Mouse (Mus musculus): ENCODE measurements around the gene Trak1. TPM values are rescaled to one million over a fixed set of nuclear protein-coding genes. Genes with fewer than 3 reads are reported as not detected.
A peak's percentile ranks its signal among the peaks of the same experiment; 100 is the strongest.

Gene Trak1
- polyA plus RNA-seq, 1 experiment: 31.0 TPM

GRCm38 (mm10) chr9:121330065-121330464 lies 32.8 kb downstream of the Trak1 start:
- Histone ChIP-seq H3K36me3 (ENCODE audit: control insufficient read depth, insufficient read depth, low read length) (peaks cover 4% of the 10 kb centered on the region; the same call in 1 of the 2 replicates), H3K4me3 (ENCODE audit: extremely low read depth, insufficient read depth, insufficient read length) (no peak overlapping the region), H3K27me3 (ENCODE audit: control insufficient read depth, insufficient read depth, low read length) (no peaks in the 10 kb centered on the region), H3K4me1 (ENCODE audit: control insufficient read depth, insufficient read depth, insufficient read length) (peaks cover 13% of the 10 kb centered on the region; the same call in 1 of the 2 replicates), H3K27ac (ENCODE audit: insufficient read depth, low read length) (no peak overlapping the region)
- WGBS: 80% methylated on average over 5 of the region's 5 CpGs
- TF ChIP-seq CTCF (IDR thresholded peaks at IDR 0.05; ENCODE audit: extremely low read depth, insufficient read depth, insufficient read length, insufficient replicate concordance) (no peak), POLR2A (IDR thresholded peaks at IDR 0.05; ENCODE audit: low read depth, low read length) (no peak)
- DNase-seq (ENCODE audit: low read depth in 1 of 2, low spot score in 2 of 2): no peak

- Histone ChIP-seq H3K4me3 (ENCODE audit: extremely low read depth, insufficient read depth, insufficient read length) (no peak overlapping the region), H3K27me3 (ENCODE audit: control insufficient read depth, insufficient read depth, low read length) (no peaks in the 10 kb centered on the region), H3K27ac (ENCODE audit: insufficient read depth, low read length) (no peak overlapping the region), H3K4me1 (ENCODE audit: control insufficient read depth, insufficient read depth, insufficient read length) (peaks cover 13% of the 10 kb centered on the region; the same call in 1 of the 2 replicates), H3K36me3 (ENCODE audit: control insufficient read depth, insufficient read depth, low read length) (peaks cover 4% of the 10 kb centered on the region; the same call in 1 of the 2 replicates)
- no peak for TF ChIP-seq CTCF (IDR thresholded peaks at IDR 0.05; ENCODE audit: extremely low read depth, insufficient read depth, insufficient read length, insufficient replicate concordance)
- 15% methylated on average over 5 of the region's 5 CpGs for WGBS
- no peak for DNase-seq (ENCODE audit: low read depth in 1 of 2, low spot score in 2 of 2)
Measured at GRCm38 (mm10) chr9:121331438-121331837, 34.1 kb downstream of the Trak1 start.

GRCm38 (mm10) chr9:121331878-121332630 lies 34.8 kb downstream of the Trak1 start:
- DNase-seq (ENCODE audit: low read depth in 1 of 2, low spot score in 2 of 2): peak in 1 of 2 experiments; percentile 26
- peaks cover 13% of the 10 kb centered on the region; the same call in 1 of the 2 replicates for H3K4me1 ChIP-seq (ENCODE audit: control insufficient read depth, insufficient read depth, insufficient read length)
- H3K36me3 ChIP-seq (ENCODE audit: control insufficient read depth, insufficient read depth, low read length): peaks cover 4% of the 10 kb centered on the region; the same call in 1 of the 2 replicates
- no peak overlapping the region for H3K27ac ChIP-seq (ENCODE audit: insufficient read depth, low read length)
- H3K4me3 ChIP-seq (ENCODE audit: extremely low read depth, insufficient read depth, insufficient read length): no peak overlapping the region
- H3K27me3 ChIP-seq (ENCODE audit: control insufficient read depth, insufficient read depth, low read length): no peaks in the 10 kb centered on the region
- 13% methylated on average over 8 of the region's 8 CpGs for WGBS
- TF ChIP-seq POLR2A (IDR thresholded peaks at IDR 0.05; ENCODE audit: low read depth, low read length) (no peak), CTCF (IDR thresholded peaks at IDR 0.05; ENCODE audit: extremely low read depth, insufficient read depth, insufficient read length, insufficient replicate concordance) (no peak)

DNA sequence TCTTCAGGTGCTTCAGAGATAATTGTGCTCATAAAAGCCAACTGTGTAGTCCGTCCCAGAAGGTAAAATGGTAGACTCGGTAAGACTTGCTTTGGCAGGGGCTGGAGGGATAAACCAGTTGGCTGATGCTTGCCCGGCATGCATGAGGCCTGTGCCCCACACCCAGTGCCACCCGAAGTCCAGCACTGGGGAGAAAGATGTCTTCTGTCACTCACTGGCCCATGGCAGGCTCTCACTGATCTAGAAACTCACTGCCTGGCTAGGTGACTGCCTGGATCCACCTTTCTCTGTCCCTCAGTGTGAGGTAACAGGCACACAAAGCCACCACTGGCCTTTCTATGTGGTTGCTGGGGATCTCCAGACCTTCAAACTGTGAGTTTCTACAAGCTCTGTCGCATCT lies 36.3 kb downstream of the Trak1 start:
- no peak for DNase-seq (ENCODE audit: low read depth in 1 of 2, low spot score in 2 of 2)
- Histone ChIP-seq H3K4me3 (ENCODE audit: extremely low read depth, insufficient read depth, insufficient read length) (no peak overlapping the region), H3K4me1 (ENCODE audit: control insufficient read depth, insufficient read depth, insufficient read length) (peaks cover 13% of the 10 kb centered on the region; the same call in 1 of the 2 replicates), H3K36me3 (ENCODE audit: control insufficient read depth, insufficient read depth, low read length) (peaks cover under 1% of the 10 kb centered on the region; the same call in 1 of the 2 replicates), H3K27me3 (ENCODE audit: control insufficient read depth, insufficient read depth, low read length) (no peaks in the 10 kb centered on the region), H3K27ac (ENCODE audit: insufficient read depth, low read length) (no peak overlapping the region)
- TF ChIP-seq POLR2A (IDR thresholded peaks at IDR 0.05; ENCODE audit: low read depth, low read length) (no peak), CTCF (IDR thresholded peaks at IDR 0.05; ENCODE audit: extremely low read depth, insufficient read depth, insufficient read length, insufficient replicate concordance) (no peak)
- WGBS: 94% methylated on average over 5 of the region's 5 CpGs

DNA sequence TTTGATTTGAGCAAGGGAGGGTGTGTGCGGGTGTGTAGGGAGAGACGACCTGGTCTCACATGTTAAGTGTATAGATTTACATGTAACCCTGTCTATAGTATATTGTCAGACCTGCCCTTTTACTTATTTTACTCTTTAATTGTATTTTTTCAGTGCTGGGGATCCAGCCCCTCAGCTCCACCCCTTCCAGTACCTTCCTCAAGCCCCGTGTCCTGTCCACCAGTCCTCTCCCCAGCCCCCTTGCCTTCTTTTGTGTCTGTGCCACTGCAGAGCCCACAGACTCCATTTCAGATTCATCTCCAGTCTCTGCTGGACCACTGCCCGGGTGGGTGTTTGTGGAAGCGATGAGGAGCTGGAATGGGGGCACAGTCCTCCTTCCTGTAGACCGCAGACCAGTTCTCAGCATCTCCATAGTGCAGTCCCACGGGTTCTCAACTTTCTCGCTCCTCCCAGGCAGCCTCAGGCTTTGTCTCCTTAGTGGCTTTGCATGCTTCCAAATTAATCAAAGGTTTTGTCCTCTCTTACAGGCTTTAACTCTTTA lies 37.1 kb downstream of the Trak1 start:
- H3K27ac ChIP-seq (ENCODE audit: insufficient read depth, low read length): no peak overlapping the region
- peaks cover 13% of the 10 kb centered on the region; the same call in 1 of the 2 replicates for H3K4me1 ChIP-seq (ENCODE audit: control insufficient read depth, insufficient read depth, insufficient read length)

DNA sequence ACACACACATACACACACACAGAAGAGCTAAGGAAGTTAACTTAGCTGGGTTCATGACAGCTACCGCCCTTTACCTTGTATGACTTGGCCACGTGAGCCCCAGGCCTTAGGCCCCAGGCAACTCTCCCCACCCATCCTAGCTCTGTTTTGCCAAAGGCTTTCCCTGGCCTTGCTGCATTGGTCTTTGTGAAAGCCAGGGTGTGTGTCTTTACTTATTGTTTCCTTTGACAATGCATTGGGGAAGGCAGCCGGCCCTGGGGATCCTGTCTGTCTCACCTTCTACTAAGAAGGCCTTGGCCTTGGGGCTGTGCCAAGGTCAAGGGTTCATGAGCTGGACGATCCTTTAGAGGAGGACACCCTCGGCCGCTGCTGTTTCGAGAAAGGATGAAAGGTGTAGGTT lies 38.3 kb downstream of the Trak1 start:
- H3K4me3 ChIP-seq (ENCODE audit: extremely low read depth, insufficient read depth, insufficient read length): no peak overlapping the region
- peaks cover 13% of the 10 kb centered on the region; the same call in 1 of the 2 replicates for H3K4me1 ChIP-seq (ENCODE audit: control insufficient read depth, insufficient read depth, insufficient read length)
- TF ChIP-seq POLR2A (IDR thresholded peaks at IDR 0.05; ENCODE audit: low read depth, low read length) (no peak), CTCF (IDR thresholded peaks at IDR 0.05; ENCODE audit: extremely low read depth, insufficient read depth, insufficient read length, insufficient replicate concordance) (no peak)
- 89% methylated on average over 7 of the region's 7 CpGs for WGBS
- H3K36me3 ChIP-seq (ENCODE audit: control insufficient read depth, insufficient read depth, low read length): no peaks in the 10 kb centered on the region
- no peak for DNase-seq (ENCODE audit: low read depth in 1 of 2, low spot score in 2 of 2)
- H3K27ac ChIP-seq (ENCODE audit: insufficient read depth, low read length): no peak overlapping the region
- H3K27me3 ChIP-seq (ENCODE audit: control insufficient read depth, insufficient read depth, low read length): no peaks in the 10 kb centered on the region

More for the DNA sequence above, 37.1 kb downstream of the Trak1 start:
- no peak for DNase-seq (ENCODE audit: low read depth in 1 of 2, low spot score in 2 of 2)
- Histone ChIP-seq H3K36me3 (ENCODE audit: control insufficient read depth, insufficient read depth, low read length) (no peaks in the 10 kb centered on the region), H3K4me3 (ENCODE audit: extremely low read depth, insufficient read depth, insufficient read length) (no peak overlapping the region), H3K27me3 (ENCODE audit: control insufficient read depth, insufficient read depth, low read length) (no peaks in the 10 kb centered on the region)
- 88% methylated on average over 8 of the region's 8 CpGs for WGBS
- TF ChIP-seq CTCF (IDR thresholded peaks at IDR 0.05; ENCODE audit: extremely low read depth, insufficient read depth, insufficient read length, insufficient replicate concordance) (no peak), POLR2A (IDR thresholded peaks at IDR 0.05; ENCODE audit: low read depth, low read length) (no peak)
